Mouse (Mus musculus) MEL (cell line): Measurements from ENCODE around the gene Cxcr5. TPM values are rescaled to one million over a fixed set of nuclear protein-coding genes. Genes with fewer than 3 reads are reported as not detected.

ENCODE experiments used
- DNase-seq: peaks from one replicate; pipeline ENCODE4 v3.0.0; 2011; ENCODE audit warnings: low read depth, low spot score
- H3K27ac ChIP-seq: 2 replicates; pipeline ENCODE4 v1.5.1; 2012; ENCODE audit warnings: low read depth, mild to moderate bottlenecking, control low read depth, low read length, moderate library complexity; ENCODE audit not compliant: control insufficient read depth
- H3K27me3 ChIP-seq, 2 experiments: fragments of 150-350 bp in 1 of 2; sonication (generic) in 1 of 2; 2 replicates each; pipeline ENCODE4 v1.6.1; 2012; ENCODE audit warnings: low read length in 2 of 2, mild to moderate bottlenecking in 2 of 2, improper control_type of control experiment in 1 of 2, moderate library complexity in 1 of 2; ENCODE audit not compliant: insufficient read depth in 2 of 2, control insufficient read depth in 1 of 2
- H3K36me3 ChIP-seq, 2 experiments: 2 replicates each; pipeline ENCODE4 v1.6.1; 2012 to 2014; ENCODE audit warnings: low read length in 2 of 2, improper control_type of control experiment in 1 of 2, inconsistent platforms in 1 of 2, mild to moderate bottlenecking in 1 of 2; ENCODE audit not compliant: insufficient read depth in 2 of 2, control insufficient read depth in 1 of 2
- H3K4me1 ChIP-seq, 2 experiments: fragments of 150-350 bp in 1 of 2; sonication (generic) in 1 of 2; 2 replicates each; pipeline ENCODE4 v1.6.1; 2012; ENCODE audit warnings: low read length in 2 of 2, improper control_type of control experiment in 1 of 2, mild to moderate bottlenecking in 1 of 2; ENCODE audit not compliant: insufficient read depth in 2 of 2, control insufficient read depth in 1 of 2
- H3K4me3 ChIP-seq, 2 experiments: fragments of 150-350 bp in 1 of 2; sonication (generic) in 1 of 2; 2 replicates each; pipeline ENCODE4 v1.5.1; 2012; ENCODE audit warnings: low read depth in 2 of 2, low read length in 2 of 2, mild to moderate bottlenecking in 2 of 2, moderate library complexity in 2 of 2, control low read depth in 1 of 2, improper control_type of control experiment in 1 of 2; ENCODE audit not compliant: control insufficient read depth in 1 of 2, insufficient read depth in 1 of 2
- H3K79me2 ChIP-seq: 2 replicates; pipeline ENCODE4 v1.6.1; 2012; ENCODE audit warnings: mild to moderate bottlenecking, low read length, moderate library complexity; ENCODE audit not compliant: control insufficient read depth, poor library complexity, insufficient read depth
- H3K9ac ChIP-seq: 2 replicates; pipeline ENCODE4 v1.6.1; 2012; ENCODE audit warnings: low read depth, mild to moderate bottlenecking, control low read depth, low read length, moderate library complexity; ENCODE audit not compliant: control insufficient read depth, poor library complexity, severe bottlenecking
- H3K9me3 ChIP-seq: fragments of 150-350 bp; sonication (generic); replicated peaks from 2 replicates; pipeline ENCODE4 v1.6.1; 2012; ENCODE audit warnings: mild to moderate bottlenecking, low read length, improper control_type of control experiment, moderate library complexity; ENCODE audit not compliant: insufficient read depth
- BHLHE40 ChIP-seq: IDR thresholded peaks from 2 replicates; pipeline ENCODE4 v1.6.1; 2012; ENCODE audit warnings: low read depth, mild to moderate bottlenecking, inconsistent platforms, low read length, improper control_type of control experiment, borderline replicate concordance
- E2F4 ChIP-seq: IDR thresholded peaks from 2 replicates; pipeline ENCODE4 v1.6.1; 2011; ENCODE audit warnings: low read depth, low read length, improper control_type of control experiment, borderline replicate concordance
- ELF1 ChIP-seq: IDR thresholded peaks from 2 replicates; pipeline ENCODE4 v1.6.1; 2014; ENCODE audit warnings: low read depth, mild to moderate bottlenecking, inconsistent platforms, low read length, improper control_type of control experiment, moderate library complexity
- EP300 ChIP-seq, 2 experiments: IDR thresholded peaks; 2 replicates each; pipeline ENCODE4 v1.6.1; 2011; ENCODE audit warnings: improper control_type of control experiment in 2 of 2, low read length in 2 of 2, low read depth in 1 of 2, mild to moderate bottlenecking in 1 of 2
- KAT2A ChIP-seq: conservative IDR thresholded peaks from 2 replicates; pipeline ENCODE4 v1.6.1; 2012; ENCODE audit warnings: low read depth, low read length, improper control_type of control experiment, inconsistent platforms
- MAFK ChIP-seq: IDR thresholded peaks from 2 replicates; pipeline ENCODE4 v1.6.1; 2011; ENCODE audit warnings: low read depth, mild to moderate bottlenecking, low read length, improper control_type of control experiment, borderline replicate concordance
- MXI1 ChIP-seq: IDR thresholded peaks from 2 replicates; pipeline ENCODE4 v1.6.1; 2011; ENCODE audit warnings: mild to moderate bottlenecking, low read depth, low read length, improper control_type of control experiment
- NELFE ChIP-seq: IDR thresholded peaks from 2 replicates; pipeline ENCODE4 v1.6.1; 2011; ENCODE audit warnings: low read depth, low read length, improper control_type of control experiment
- NRF1 ChIP-seq: IDR thresholded peaks from 2 replicates; pipeline ENCODE4 v1.6.1; 2014; ENCODE audit warnings: low read depth, mild to moderate bottlenecking, inconsistent platforms, low read length, improper control_type of control experiment, moderate library complexity; ENCODE audit not compliant: poor library complexity, insufficient read depth, severe bottlenecking
- POLR2AphosphoS2 ChIP-seq: IDR thresholded peaks from 2 replicates; pipeline ENCODE4 v1.6.1; 2011; ENCODE audit warnings: low read length, improper control_type of control experiment
- RAD21 ChIP-seq: IDR thresholded peaks from 2 replicates; pipeline ENCODE4 v1.6.1; 2011; ENCODE audit warnings: mild to moderate bottlenecking, low read depth, low read length, improper control_type of control experiment
- RCOR1 ChIP-seq: IDR thresholded peaks from 2 replicates; pipeline ENCODE4 v1.6.1; 2012; ENCODE audit warnings: low read depth, mild to moderate bottlenecking, inconsistent platforms, low read length, improper control_type of control experiment
- SMC3 ChIP-seq: IDR thresholded peaks from 2 replicates; pipeline ENCODE4 v1.6.1; 2011; ENCODE audit warnings: low read depth, low read length, improper control_type of control experiment
- TBP ChIP-seq: IDR thresholded peaks from 2 replicates; pipeline ENCODE4 v1.8.0; 2011; ENCODE audit warnings: low read depth, low read length, improper control_type of control experiment
- ZMIZ1 ChIP-seq: IDR thresholded peaks from 2 replicates; pipeline ENCODE4 v1.6.1; 2012; ENCODE audit warnings: low read depth, mild to moderate bottlenecking, inconsistent platforms, low read length, improper control_type of control experiment, moderate library complexity
- ZNF384 ChIP-seq: IDR thresholded peaks from 2 replicates; pipeline ENCODE4 v1.6.1; 2012; ENCODE audit warnings: low read depth, mild to moderate bottlenecking, inconsistent platforms, low read length, improper control_type of control experiment
- polyA plus RNA-seq, 2 experiments: library from polyadenylated mRNA; stranded (reverse) in 1 of 2; unstranded in 1 of 2; fragments of >175 nt in 1 of 2; fragments of >200 nt in 1 of 2; gene quantifications; 2 replicates each; pipeline versions ENCODE4 v1.2.1 to v1.2.4; 2012; ENCODE audit warnings: low replicate concordance in 2 of 2, low read depth in 1 of 2; ENCODE audit not compliant: insufficient read length in 2 of 2, insufficient read depth in 1 of 2, missing spikeins in 1 of 2
- total RNA-seq: library from RNA; depleted of rRNA; stranded (reverse); fragments of 300-350 nt; gene quantifications from 2 replicates; pipeline ENCODE4 v1.2.3, GENCODE M21; 2012

Gene Cxcr5
- total and polyA plus RNA-seq, 3 experiments: 0.18 TPM; not detected in 2

DNA sequence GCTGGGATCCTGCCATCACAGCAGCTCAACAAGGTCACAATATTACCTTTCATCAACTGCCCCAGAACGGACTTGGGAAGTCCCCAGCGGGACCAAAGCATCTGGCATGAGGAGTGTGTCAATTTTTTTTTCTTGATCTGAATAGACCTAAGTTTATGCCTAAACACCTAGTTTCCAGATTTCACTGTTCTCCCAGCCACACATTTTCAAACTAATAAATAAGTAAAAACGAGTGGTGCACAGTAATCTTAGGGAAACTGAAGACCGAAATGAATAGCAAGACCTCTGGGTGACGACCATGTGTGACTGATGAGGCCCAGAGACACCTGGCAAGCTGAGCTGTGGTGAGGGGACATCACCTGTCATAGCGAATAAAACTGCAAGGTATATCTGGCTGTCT is 39.1 kb upstream of the Cxcr5 start:
- H3K4me3 ChIP-seq: no peak overlapping the region
- no peak overlapping the region for H3K27ac ChIP-seq
- TF ChIP-seq E2F4: no peak
- no peak for TF ChIP-seq TBP
- no peak for TF ChIP-seq POLR2AphosphoS2
- no peak for TF ChIP-seq NRF1
- no peak for TF ChIP-seq ZNF384
- no peak for TF ChIP-seq MXI1
- TF ChIP-seq NELFE: no peak
- no peak for TF ChIP-seq ELF1
- TF ChIP-seq MAFK: no peak
- TF ChIP-seq RCOR1: no peak
- TF ChIP-seq SMC3: no peak
- no peak for TF ChIP-seq RAD21
- TF ChIP-seq, all 39 proteins: peak for 0
- no peaks in the 10 kb centered on the region for H3K27me3 ChIP-seq
- peaks cover 4 to 5% of the 10 kb centered on the region in 2 experiments; a peak in 2 of 4 replicates for H3K4me1 ChIP-seq
- peaks cover 0 to 6% of the 10 kb centered on the region in 2 experiments; a peak in 2 of 4 replicates for H3K36me3 ChIP-seq
- no peak for DNase-seq
- H3K9me3 ChIP-seq: no peaks in the 10 kb centered on the region
- H3K79me2 ChIP-seq: peaks cover 29% of the 10 kb centered on the region
- H3K9ac ChIP-seq: no peak overlapping the region

- H3K4me3 ChIP-seq: no peak overlapping the region
- TF ChIP-seq SMC3 (no peak), ZMIZ1 (no peak), BHLHE40 (no peak), ELF1 (no peak), NELFE (no peak), ZNF384 (no peak), KAT2A (no peak), EP300 (IDR thresholded peaks at IDR 0.05; ENCODE audit: low read depth in 1 of 2, low read length in 2 of 2) (no peak), RAD21 (no peak)
- TF ChIP-seq, all 39 proteins: peak for 0
- peaks cover 0 to 6% of the 10 kb centered on the region in 2 experiments; a peak in 2 of 4 replicates for H3K36me3 ChIP-seq
- H3K27me3 ChIP-seq: no peaks in the 10 kb centered on the region
- no peak for DNase-seq
- H3K27ac ChIP-seq: no peak overlapping the region
- H3K79me2 ChIP-seq: peaks cover 18% of the 10 kb centered on the region
- no peak overlapping the region for H3K9ac ChIP-seq
- H3K4me1 ChIP-seq: peaks cover 4 to 5% of the 10 kb centered on the region in 2 experiments; a peak in 2 of 4 replicates
- H3K9me3 ChIP-seq: no peaks in the 10 kb centered on the region
These were observed 37.9 kb upstream of the Cxcr5 start for GRCm38 (mm10) chr9:44599616-44600015.
